Mouse (Mus musculus): ENCODE data around the gene Anxa5.

DNA sequence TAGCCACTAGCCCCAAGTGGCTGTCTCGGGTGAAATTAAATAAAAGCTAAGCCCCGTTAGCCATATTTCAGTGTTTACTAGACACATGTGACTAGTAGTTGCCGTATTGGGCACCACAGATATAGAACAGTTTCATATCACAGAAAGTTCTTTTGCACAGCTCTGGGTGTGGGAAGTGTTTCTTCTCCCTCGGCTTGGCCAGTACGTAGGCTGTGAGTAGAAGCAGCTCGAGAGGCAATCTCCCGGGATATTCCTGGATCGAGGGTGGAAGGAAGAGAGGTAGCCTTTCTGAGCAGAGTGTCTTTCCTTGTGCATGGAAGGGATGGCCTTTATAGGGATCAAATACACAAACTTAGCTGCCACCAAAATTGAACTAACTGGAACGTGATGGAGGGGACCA is 40.5 kb upstream of the Anxa5 start:
- TF ChIP-seq POLR2AphosphoS2 (IDR thresholded peaks at IDR 0.05; ENCODE audit: insufficient read length, low read depth) (no peak), MAX (IDR thresholded peaks at IDR 0.05; ENCODE audit: low read depth) (no peak), MYOG (IDR thresholded peaks at IDR 0.05; ENCODE audit: control insufficient read depth in 1 of 3, insufficient read depth in 1 of 3, insufficient read length in 2 of 3, low read depth in 2 of 3) (no peak), POLR2A (IDR thresholded peaks at IDR 0.05; ENCODE audit: insufficient read length, low read depth) (no peak), MYOD1 (IDR thresholded peaks at IDR 0.05; ENCODE audit: control insufficient read depth in 1 of 3, insufficient read length in 2 of 3, low read depth in 2 of 3) (no peak), USF1 (IDR thresholded peaks at IDR 0.05; ENCODE audit: low read depth) (no peak), CEBPB (IDR thresholded peaks at IDR 0.05; ENCODE audit: insufficient read depth, poor library complexity, severe bottlenecking) (no peak), TCF3 (IDR thresholded peaks at IDR 0.05; ENCODE audit: insufficient read length, low read depth) (no peak), TCF12 (IDR thresholded peaks at IDR 0.05; ENCODE audit: insufficient read depth, poor library complexity, severe bottlenecking) (no peak), SRF (IDR thresholded peaks at IDR 0.05; ENCODE audit: control insufficient read depth, insufficient read length, low read depth) (no peak), REST (IDR thresholded peaks at IDR 0.05; ENCODE audit: insufficient read depth, insufficient read length) (no peak)

Measured in myocyte (in vitro differentiated cells).